Mouse (Mus musculus) CD8-positive naive resting alpha-beta T cell, adult 2 months (primary cell): Measurements from ENCODE around the gene Pus7l.
"Not testable (repeated sequence)": the region's sequence is repeated elsewhere in the genome, so short reads cannot be mapped to it uniquely, and the experiment has no call there.

Experiments used
- DNase-seq, 2 experiments: peaks; one replicate each; pipeline ENCODE4 v3.0.0; 2022; ENCODE audit warnings: low read depth in 2 of 2, low spot score in 2 of 2

Gene Pus7l

GRCm38 (mm10) chr15:94544052-94544636 is 797 bp upstream of the Pus7l start:
- DNase-seq: no peak

- no peak for DNase-seq
Observed at GRCm38 (mm10) chr15:94542567-94543408, 559 bp downstream of the Pus7l start.

- no peak for DNase-seq
Observed at GRCm38 (mm10) chr15:94539296-94539695, 4.1 kb downstream of the Pus7l start.

GRCm38 (mm10) chr15:94535521-94535920 is 7.8 kb downstream of the Pus7l start:
- no peak for DNase-seq

GRCm38 (mm10) chr15:94532956-94533355 is 10.4 kb downstream of the Pus7l start:
- no peak for DNase-seq

- no peak for DNase-seq
Observed at GRCm38 (mm10) chr15:94532306-94532705, 11.0 kb downstream of the Pus7l start.

GRCm38 (mm10) chr15:94530519-94530918 is 12.8 kb downstream of the Pus7l start:
- DNase-seq: no peak

- no peak for DNase-seq
Observed at GRCm38 (mm10) chr15:94524956-94525355, 18.4 kb downstream of the Pus7l start.

GRCm38 (mm10) chr15:94523251-94523650 is 20.1 kb downstream of the Pus7l start:
- DNase-seq: no peak

GRCm38 (mm10) chr15:94520959-94521358 is 22.4 kb downstream of the Pus7l start:
- DNase-seq: no peak

GRCm38 (mm10) chr15:94520205-94520900 is 23.0 kb downstream of the Pus7l start:
- peak in 1 of 2 experiments; percentile 37 for DNase-seq

GRCm38 (mm10) chr15:94517913-94518491 is 25.3 kb downstream of the Pus7l start:
- no peak for DNase-seq

GRCm38 (mm10) chr15:94503451-94504215 is 39.7 kb downstream of the Pus7l start:
- DNase-seq: no peak

- DNase-seq: no peak
Observed at GRCm38 (mm10) chr15:94499260-94499659, 44.1 kb downstream of the Pus7l start.

- no peak for DNase-seq
Observed at GRCm38 (mm10) chr15:94495936-94496335, 47.4 kb downstream of the Pus7l start.

- no peak for DNase-seq
Observed at GRCm38 (mm10) chr15:94494445-94494844, 48.9 kb downstream of the Pus7l start.

GRCm38 (mm10) chr15:94489433-94489832 is 53.9 kb downstream of the Pus7l start:
- DNase-seq: no peak

GRCm38 (mm10) chr15:94488028-94488427 is 55.3 kb downstream of the Pus7l start:
- not testable (repeated sequence) for DNase-seq

- DNase-seq: no peak
Observed at GRCm38 (mm10) chr15:94482555-94482954, 60.8 kb downstream of the Pus7l start.

GRCm38 (mm10) chr15:94480792-94481191 is 62.6 kb downstream of the Pus7l start:
- no peak for DNase-seq

GRCm38 (mm10) chr15:94480248-94480647 is 63.1 kb downstream of the Pus7l start:
- no peak for DNase-seq
